Mouse (Mus musculus): Measurements from ENCODE around the gene Cdh3.

DNA sequence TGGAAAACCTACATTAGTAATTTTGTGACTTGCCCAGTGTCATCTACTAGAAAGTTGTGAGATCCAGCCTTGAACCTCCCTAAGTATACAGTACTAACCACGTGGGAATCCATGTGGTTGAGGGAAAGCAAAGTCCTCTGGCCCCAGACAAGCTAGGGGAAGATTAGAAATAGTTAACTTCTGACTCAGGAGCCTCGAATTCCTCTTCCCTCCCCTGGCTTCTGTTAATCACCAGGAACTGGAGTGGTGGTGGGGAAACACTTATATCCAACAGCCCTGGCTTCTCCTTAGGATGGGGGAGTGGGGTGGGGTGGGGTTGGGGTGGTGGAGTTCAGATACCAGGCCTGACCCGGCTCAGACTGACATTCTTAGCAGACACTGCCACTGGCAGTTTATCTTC, 8.1 kb downstream of the Cdh3 start:
- TF ChIP-seq POLR2A (IDR thresholded peaks at IDR 0.05; ENCODE audit: low read depth, low read length) (no peak), CTCF (IDR thresholded peaks at IDR 0.05; ENCODE audit: extremely low read depth, insufficient read length, insufficient replicate concordance, low read depth, low read length) (no peak)

Data from small intestine, adult 2 months (tissue).